Mouse (Mus musculus) lung, adult 2 months (tissue): Measurements from ENCODE around the gene Adra1d.

Experiments used
- CTCF ChIP-seq: fragments of 200-500 bp; IDR thresholded peaks from 2 replicates; pipeline ENCODE4 v1.5.1; 2011; ENCODE audit warnings: mild to moderate bottlenecking, low read length, control low read depth; ENCODE audit not compliant: insufficient read depth
- POLR2A ChIP-seq: fragments of 200-500 bp; IDR thresholded peaks from 2 replicates; pipeline ENCODE4 v1.6.1; 2011; ENCODE audit warnings: low read depth, mild to moderate bottlenecking, control low read depth, low read length, borderline replicate concordance; ENCODE audit errors: extremely low read depth

GRCm38 (mm10) chr2:131506358-131506757 is 55.7 kb downstream of the Adra1d start:
- TF ChIP-seq POLR2A (no peak), CTCF (no peak)
